Mouse (Mus musculus): Measurements from ENCODE around the gene Srsf9. TPM values are rescaled to one million over a fixed set of nuclear protein-coding genes. Genes with fewer than 3 reads are reported as not detected.

Gene Srsf9
- polyA plus RNA-seq, 1 experiment: 46.0 TPM

- H3K4me1 ChIP-seq (ENCODE audit: control insufficient read depth, insufficient read depth, low read length): no peaks in the 10 kb centered on the region
- no peak overlapping the region for H3K4me3 ChIP-seq (replicated peaks; ENCODE audit: extremely low read depth, low read depth, low read length)
- TF ChIP-seq POLR2A (IDR thresholded peaks at IDR 0.05; ENCODE audit: borderline replicate concordance, extremely low read depth, low read depth, low read length) (no peak), CTCF (IDR thresholded peaks at IDR 0.05; ENCODE audit: insufficient read depth, low read length) (no peak)
- DNase-seq: no peak
- WGBS: 24% methylated on average over 10 of the region's 10 CpGs
Measured at GRCm38 (mm10) chr5:115317645-115318328, 9.2 kb upstream of the Srsf9 start.

- peak overlapping the region; percentile 72 for H3K4me3 ChIP-seq (replicated peaks; ENCODE audit: extremely low read depth, low read depth, low read length)
Measured at GRCm38 (mm10) chr5:115319004-115319940, 7.7 kb upstream of the Srsf9 start.

GRCm38 (mm10) chr5:115326256-115326831 is 633 bp upstream of the Srsf9 start:
- peaks cover 5% of the 10 kb centered on the region for H3K4me1 ChIP-seq (ENCODE audit: control insufficient read depth, insufficient read depth, low read length)
- DNase-seq: peak; percentile 15
- H3K4me3 ChIP-seq (replicated peaks; ENCODE audit: extremely low read depth, low read depth, low read length): peak overlapping the region; percentile 81
- WGBS: 18% methylated on average over 11 of the region's 11 CpGs
- TF ChIP-seq POLR2A (IDR thresholded peaks at IDR 0.05; ENCODE audit: borderline replicate concordance, extremely low read depth, low read depth, low read length): no peak

More at GRCm38 (mm10) chr5:115319004-115319940, 7.7 kb upstream of the Srsf9 start:
- peak; percentile 67 for DNase-seq
- under 1% methylated on average over 21 of the region's 22 CpGs for WGBS
- H3K4me1 ChIP-seq (ENCODE audit: control insufficient read depth, insufficient read depth, low read length): no peaks in the 10 kb centered on the region
- TF ChIP-seq CTCF (IDR thresholded peaks at IDR 0.05; ENCODE audit: insufficient read depth, low read length): peak; percentile 41; the same call in 1 of the 2 replicates
- TF ChIP-seq POLR2A (IDR thresholded peaks at IDR 0.05; ENCODE audit: borderline replicate concordance, extremely low read depth, low read depth, low read length): 0 out of 2 replicates have a peak, but pooled peaks have one; percentile 34

GRCm38 (mm10) chr5:115327610-115328548 is 902 bp downstream of the Srsf9 start:
- Histone ChIP-seq H3K4me3 (replicated peaks; ENCODE audit: extremely low read depth, low read depth, low read length) (peak overlapping the region; percentile 81), H3K4me1 (ENCODE audit: control insufficient read depth, insufficient read depth, low read length) (peaks cover 5% of the 10 kb centered on the region)
- no peak for TF ChIP-seq POLR2A (IDR thresholded peaks at IDR 0.05; ENCODE audit: borderline replicate concordance, extremely low read depth, low read depth, low read length)
- TF ChIP-seq CTCF (IDR thresholded peaks at IDR 0.05; ENCODE audit: insufficient read depth, low read length): no peak
- DNase-seq: peak; percentile 36
- WGBS: under 1% methylated on average over 55 of the region's 55 CpGs

- no peak overlapping the region for H3K4me3 ChIP-seq (replicated peaks; ENCODE audit: extremely low read depth, low read depth, low read length)
- peaks cover 5% of the 10 kb centered on the region for H3K4me1 ChIP-seq (ENCODE audit: control insufficient read depth, insufficient read depth, low read length)
- 75% methylated on average over 9 of the region's 9 CpGs for WGBS
- DNase-seq: no peak
- TF ChIP-seq POLR2A (IDR thresholded peaks at IDR 0.05; ENCODE audit: borderline replicate concordance, extremely low read depth, low read depth, low read length) (no peak), CTCF (IDR thresholded peaks at IDR 0.05; ENCODE audit: insufficient read depth, low read length) (no peak)
Measured at GRCm38 (mm10) chr5:115330955-115331354, 4.0 kb downstream of the Srsf9 start.

GRCm38 (mm10) chr5:115333626-115334025 is 6.6 kb downstream of the Srsf9 start:
- TF ChIP-seq CTCF (IDR thresholded peaks at IDR 0.05; ENCODE audit: insufficient read depth, low read length): no peak
- WGBS: 49% methylated on average over 3 of the region's 3 CpGs
- no peak overlapping the region for H3K4me3 ChIP-seq (replicated peaks; ENCODE audit: extremely low read depth, low read depth, low read length)

GRCm38 (mm10) chr5:115340007-115340406 is 13.0 kb downstream of the Srsf9 start:
- WGBS: 13% methylated on average over 7 of the region's 7 CpGs
- Histone ChIP-seq H3K4me1 (ENCODE audit: control insufficient read depth, insufficient read depth, low read length) (peaks cover 4% of the 10 kb centered on the region), H3K4me3 (replicated peaks; ENCODE audit: extremely low read depth, low read depth, low read length) (no peak overlapping the region)
- TF ChIP-seq CTCF (IDR thresholded peaks at IDR 0.05; ENCODE audit: insufficient read depth, low read length) (no peak), POLR2A (IDR thresholded peaks at IDR 0.05; ENCODE audit: borderline replicate concordance, extremely low read depth, low read depth, low read length) (no peak)
- no peak for DNase-seq

More at GRCm38 (mm10) chr5:115333626-115334025, 6.6 kb downstream of the Srsf9 start:
- no peak for DNase-seq
- no peaks in the 10 kb centered on the region; the same call in 1 of the 2 replicates for H3K4me1 ChIP-seq (ENCODE audit: control insufficient read depth, insufficient read depth, low read length)

GRCm38 (mm10) chr5:115340577-115341313 is 13.8 kb downstream of the Srsf9 start, which contains the start of the genes Gatc and Triap1:
TSS of gene Gatc (minus strand) at chr5:115341178.
TSS of gene Triap1 (plus strand) at chr5:115341225.
- TF ChIP-seq POLR2A (IDR thresholded peaks at IDR 0.05; ENCODE audit: borderline replicate concordance, extremely low read depth, low read depth, low read length) (peak; percentile 89; the same call in 1 of the 2 replicates), CTCF (IDR thresholded peaks at IDR 0.05; ENCODE audit: insufficient read depth, low read length) (no peak)
- WGBS: under 1% methylated on average over 62 of the region's 62 CpGs
- DNase-seq: peak; percentile 88
- peaks cover 4% of the 10 kb centered on the region for H3K4me1 ChIP-seq (ENCODE audit: control insufficient read depth, insufficient read depth, low read length)
- H3K4me3 ChIP-seq (replicated peaks; ENCODE audit: extremely low read depth, low read depth, low read length): peak within 1 kb of the TSS; percentile 89

Data from lung, adult 2 months (tissue).